8 mouse cellular contexts compared by ENCODE assay signal in genomic region chr5:122208909-122209308, GRCm38 (mm10). TPM values are rescaled to one million over a fixed set of nuclear protein-coding genes. Genes with fewer than 3 reads are reported as not detected.
DNase-seq lines count a peak whose midpoint lies in the region; ATAC-seq lines count a peak whose summit lies in the region.

No protein-coding gene starts in this region.

- 57% methylated on average over 6 of the region's 6 CpGs for WGBS in heart, embryonic 12.5 days
- WGBS in midbrain, embryonic 11.5 days = 40% methylated on average over 6 of the region's 6 CpGs
- WGBS in midbrain, embryonic 14.5 days = 39% methylated on average over 6 of the region's 6 CpGs
- 31% methylated on average over 6 of the region's 6 CpGs for WGBS in embryonic facial prominence, embryonic 15.5 days

- H3K36me3 ChIP-seq in heart, embryonic 12.5 days = no peaks in the 10 kb centered on the region
- H3K36me3 ChIP-seq in midbrain, embryonic 11.5 days (ENCODE audit: control insufficient read depth, insufficient read depth, low read length) = no peaks in the 10 kb centered on the region
- no peaks in the 10 kb centered on the region for H3K36me3 ChIP-seq in midbrain, embryonic 14.5 days (ENCODE audit: control insufficient read depth, insufficient read depth, low read length)
- H3K36me3 ChIP-seq in embryonic facial prominence, embryonic 15.5 days = no peaks in the 10 kb centered on the region

- peaks cover 13% of the 10 kb centered on the region for H3K4me1 ChIP-seq in heart, embryonic 12.5 days (replicated peaks)
- peaks cover 11% of the 10 kb centered on the region for H3K4me1 ChIP-seq in midbrain, embryonic 11.5 days (ENCODE audit: control insufficient read depth, insufficient read depth, low read length)
- peaks cover 6% of the 10 kb centered on the region; the same call in 1 of the 2 replicates for H3K4me1 ChIP-seq in midbrain, embryonic 14.5 days (ENCODE audit: control insufficient read depth, insufficient read depth, low read length)
- peaks cover 15% of the 10 kb centered on the region for H3K4me1 ChIP-seq in embryonic facial prominence, embryonic 15.5 days

- H3K9me3 ChIP-seq in heart, embryonic 12.5 days (replicated peaks) = no peaks in the 10 kb centered on the region
- no peaks in the 10 kb centered on the region for H3K9me3 ChIP-seq in midbrain, embryonic 11.5 days (ENCODE audit: control insufficient read depth, low read length)
- no peaks in the 10 kb centered on the region for H3K9me3 ChIP-seq in midbrain, embryonic 14.5 days (ENCODE audit: control insufficient read depth, low read length)
- no peaks in the 10 kb centered on the region for H3K9me3 ChIP-seq in embryonic facial prominence, embryonic 15.5 days (replicated peaks)

- no peak for DNase-seq in heart, adult 9 months (ENCODE audit: low spot score in 2 of 2)
- DNase-seq in midbrain, embryonic 11.5 days (ENCODE audit: low spot score, missing footprints) = no peak
- no peak for DNase-seq in midbrain, embryonic 14.5 days
- DNase-seq in thymus, postnatal 10 days (ENCODE audit: low spot score in 2 of 2) = peak; percentile 65 to 74
- DNase-seq in frontal cortex, postnatal 25 days (ENCODE audit: low spot score in 2 of 2) = no peak
- DNase-seq in adrenal gland, postnatal 25 days = no peak

- H3K27me3 ChIP-seq in heart, embryonic 12.5 days (replicated peaks) = peaks cover 5% of the 10 kb centered on the region
- H3K27me3 ChIP-seq in midbrain, embryonic 11.5 days (ENCODE audit: control insufficient read depth, insufficient read depth, low read length) = no peaks in the 10 kb centered on the region
- H3K27me3 ChIP-seq in midbrain, embryonic 14.5 days (ENCODE audit: control insufficient read depth, insufficient read depth, low read length) = no peaks in the 10 kb centered on the region
- no peaks in the 10 kb centered on the region for H3K27me3 ChIP-seq in embryonic facial prominence, embryonic 15.5 days

- H3K4me3 ChIP-seq in heart, embryonic 12.5 days = no peak overlapping the region
- no peak overlapping the region for H3K4me3 ChIP-seq in midbrain, embryonic 11.5 days (ENCODE audit: low read depth, low read length)
- H3K4me3 ChIP-seq in midbrain, embryonic 14.5 days (replicated peaks; ENCODE audit: low read depth, low read length) = no peak overlapping the region
- no peak overlapping the region for H3K4me3 ChIP-seq in embryonic facial prominence, embryonic 15.5 days (replicated peaks)

- peak overlapping the region; percentile 55; the same call in 1 of the 2 replicates for H3K9ac ChIP-seq in heart, embryonic 12.5 days
- no peak overlapping the region; the same call in 1 of the 2 replicates for H3K9ac ChIP-seq in midbrain, embryonic 11.5 days (ENCODE audit: low read length)
- H3K9ac ChIP-seq in midbrain, embryonic 14.5 days (replicated peaks; ENCODE audit: low read length) = no peak overlapping the region
- no peak overlapping the region for H3K9ac ChIP-seq in embryonic facial prominence, embryonic 15.5 days

- H3K27ac ChIP-seq in heart, embryonic 12.5 days (ENCODE audit: poor library complexity, severe bottlenecking) = no peak overlapping the region
- no peak overlapping the region; the same call in 1 of the 2 replicates for H3K27ac ChIP-seq in midbrain, embryonic 11.5 days (ENCODE audit: low read depth, low read length)
- H3K27ac ChIP-seq in midbrain, embryonic 14.5 days (replicated peaks; ENCODE audit: low read depth, low read length) = no peak overlapping the region
- 0 out of 2 replicates have a peak overlapping the region, but pooled peaks have one; percentile 48 for H3K27ac ChIP-seq in embryonic facial prominence, embryonic 15.5 days (replicated peaks)

- ATAC-seq in heart, embryonic 12.5 days (ENCODE audit: insufficient number of reproducible peaks, low FRiP score) = no peak
- no peak for ATAC-seq in midbrain, embryonic 11.5 days (ENCODE audit: low FRiP score)
- no peak for ATAC-seq in midbrain, embryonic 14.5 days (ENCODE audit: low FRiP score, low TSS enrichment)
- ATAC-seq in embryonic facial prominence, embryonic 15.5 days (ENCODE audit: insufficient number of reproducible peaks, low FRiP score, low TSS enrichment, low read depth) = no peak

- peak overlapping the region; percentile 70 for H3K4me2 ChIP-seq in heart, embryonic 12.5 days
- H3K4me2 ChIP-seq in midbrain, embryonic 11.5 days = peak overlapping the region; percentile 78; the same call in 1 of the 2 replicates
- H3K4me2 ChIP-seq in midbrain, embryonic 14.5 days (ENCODE audit: low read length) = no peak overlapping the region
- H3K4me2 ChIP-seq in embryonic facial prominence, embryonic 15.5 days (replicated peaks) = no peak overlapping the region

RNA-seq across cellular contexts. Expression of gene Hvcn1, which starts 2.3 kb away (rescaled TPM):
- 1.8 and 2.8 TPM in 2 replicates for polyA plus RNA-seq in heart, embryonic 12.5 days (2016; fragmentation: Nextera tagmentation; extraction: Ambion mirVana)
- 11.4 and 12.5 TPM in 2 replicates for polyA plus RNA-seq in midbrain, embryonic 11.5 days (2014; fragmentation: Nextera tagmentation; extraction: Ambion mirVana)
- 1.8 and 2.5 TPM in 2 replicates for polyA plus RNA-seq in midbrain, embryonic 14.5 days (2014; fragmentation: Nextera tagmentation; extraction: Ambion mirVana)
- 9.8 and 10.3 TPM in 2 replicates for polyA plus RNA-seq in embryonic facial prominence, embryonic 15.5 days (2015; fragmentation: Nextera tagmentation; extraction: Ambion mirVana)
- total RNA-seq in adrenal gland, postnatal 25 days (2021) = 0.81 and 1.9 TPM in 2 replicates

RNA-seq across cellular contexts. Expression of gene Ppp1cc, which starts 50.8 kb away (rescaled TPM):
- 222 and 230 TPM in 2 replicates for polyA plus RNA-seq in heart, embryonic 12.5 days (2016; fragmentation: Nextera tagmentation; extraction: Ambion mirVana)
- polyA plus RNA-seq in midbrain, embryonic 11.5 days (2014; fragmentation: Nextera tagmentation; extraction: Ambion mirVana) = 311 and 338 TPM in 2 replicates
- polyA plus RNA-seq in midbrain, embryonic 14.5 days (2014; fragmentation: Nextera tagmentation; extraction: Ambion mirVana) = 232 and 238 TPM in 2 replicates
- polyA plus RNA-seq in embryonic facial prominence, embryonic 15.5 days (2015; fragmentation: Nextera tagmentation; extraction: Ambion mirVana) = 235 and 238 TPM in 2 replicates
- 182 and 186 TPM in 2 replicates for total RNA-seq in adrenal gland, postnatal 25 days (2021)

RNA-seq across cellular contexts. Expression of gene Tctn1, which starts 55.4 kb away (rescaled TPM):
- 2.7 and 3.2 TPM in 2 replicates for polyA plus RNA-seq in heart, embryonic 12.5 days (2016; fragmentation: Nextera tagmentation; extraction: Ambion mirVana)
- 4.3 and 4.8 TPM in 2 replicates for polyA plus RNA-seq in midbrain, embryonic 11.5 days (2014; fragmentation: Nextera tagmentation; extraction: Ambion mirVana)
- 6.2 and 6.6 TPM in 2 replicates for polyA plus RNA-seq in midbrain, embryonic 14.5 days (2014; fragmentation: Nextera tagmentation; extraction: Ambion mirVana)
- 6.9 and 7.5 TPM in 2 replicates for polyA plus RNA-seq in embryonic facial prominence, embryonic 15.5 days (2015; fragmentation: Nextera tagmentation; extraction: Ambion mirVana)
- 16.5 and 19.0 TPM in 2 replicates for total RNA-seq in adrenal gland, postnatal 25 days (2021)

Comparison
In these comparisons a context has a peak if more than half of its experiments do, and no peak if none do; other contexts are left out.
1. H3K4me2 ChIP-seq: peak in heart, embryonic 12.5 days (single experiment) and midbrain, embryonic 11.5 days (single experiment); none in midbrain, embryonic 14.5 days (single experiment) and embryonic facial prominence, embryonic 15.5 days (single experiment).
2. DNase-seq: peak in thymus, postnatal 10 days (2 of 2); none in heart, adult 9 months (0 of 2), midbrain, embryonic 11.5 days (single experiment), midbrain, embryonic 14.5 days (single experiment), frontal cortex, postnatal 25 days (0 of 2) and adrenal gland, postnatal 25 days (single experiment).